Mouse (Mus musculus) intestine, postnatal 0 days (tissue): ENCODE data around the gene Acin1. TPM values are rescaled to one million over a fixed set of nuclear protein-coding genes. Genes with fewer than 3 reads are reported as not detected.
A peak's percentile ranks its signal among the peaks of the same experiment; 100 is the strongest.

Experiments used
- ATAC-seq: fragments of 200-750 bp; cut with Nextera tagmentation; 2 replicates; pipeline ENCODE4 v1.8.0; 2017; ENCODE audit warnings: mild to moderate bottlenecking, moderate TSS enrichment, moderate library complexity
- H3K27ac ChIP-seq: fragments of 300-500 bp; sonication (generic); 2 replicates; pipeline ENCODE4 v1.5.1; 2014; ENCODE audit warnings: mild to moderate bottlenecking, low read depth, low read length, moderate library complexity
- H3K27me3 ChIP-seq: fragments of 300-500 bp; sonication (generic); replicated peaks from 2 replicates; pipeline ENCODE4 v1.6.1; 2014; ENCODE audit warnings: low read length, mixed read lengths; ENCODE audit not compliant: control insufficient read depth, insufficient read depth
- H3K36me3 ChIP-seq: fragments of 300-500 bp; sonication (generic); 2 replicates; pipeline ENCODE4 v1.6.1; 2014; ENCODE audit warnings: mild to moderate bottlenecking, moderate library complexity; ENCODE audit not compliant: control insufficient read depth, insufficient read depth
- H3K4me1 ChIP-seq: fragments of 300-500 bp; sonication (generic); replicated peaks from 2 replicates; pipeline ENCODE4 v1.6.1; 2014; ENCODE audit warnings: antibody characterized with exemption, low read length, mixed read lengths; ENCODE audit not compliant: control insufficient read depth, insufficient read depth
- H3K4me2 ChIP-seq: fragments of 300-500 bp; sonication (generic); replicated peaks from 2 replicates; pipeline ENCODE4 v1.6.1; 2014; ENCODE audit warnings: low read depth, mild to moderate bottlenecking, moderate library complexity
- H3K4me3 ChIP-seq: fragments of 300-500 bp; sonication (generic); 2 replicates; pipeline ENCODE4 v1.5.1; 2014; ENCODE audit warnings: low read depth, low read length
- H3K9ac ChIP-seq: fragments of 300-500 bp; sonication (generic); 2 replicates; pipeline ENCODE4 v1.6.1; 2014; ENCODE audit warnings: mild to moderate bottlenecking, low read depth, low read length
- H3K9me3 ChIP-seq: fragments of 300-500 bp; sonication (generic); 2 replicates; pipeline ENCODE4 v1.6.1; 2016; ENCODE audit warnings: mixed run types; ENCODE audit not compliant: control insufficient read depth
- CTCF ChIP-seq: sonication (generic); IDR thresholded peaks from 2 replicates; pipeline ENCODE4 v1.5.1; 2016; ENCODE audit warnings: low read depth, mild to moderate bottlenecking, control low read depth, antibody characterized with exemption, moderate library complexity
- WGBS: fragments of 180-500 bp; shearing (Covaris S2); extraction: QIAGEN DNeasy Blood & Tissue Kit; methylation state at CpG from one replicate; pipeline ENCODE4 v1.1.7; 2014; 5-methylcytosine and 5-hydroxymethylcytosine counted together
- polyA plus RNA-seq: library from polyadenylated mRNA; unstranded; fragments of >200 nt; fragmentation: Nextera tagmentation; extraction: Ambion mirVana; gene quantifications from 2 replicates; pipeline ENCODE4 v1.2.1, GENCODE M21; 2015

Gene Acin1
- polyA plus RNA-seq, 1 experiment from 2014 or later, result 49.9 TPM

- Histone ChIP-seq H3K36me3 (peaks cover 14% of the 10 kb centered on the region), H3K4me1 (peaks cover 8% of the 10 kb centered on the region; the same call in 1 of the 2 replicates), H3K9ac (no peak overlapping the region), H3K4me3 (no peak overlapping the region), H3K27ac (no peak overlapping the region), H3K4me2 (no peak overlapping the region), H3K27me3 (no peaks in the 10 kb centered on the region), H3K9me3 (no peaks in the 10 kb centered on the region)
- TF ChIP-seq CTCF, result no peak
- WGBS, result 41% methylated on average over 6 of the region's 6 CpGs
- ATAC-seq, result peak; percentile 88
Measured at GRCm38 (mm10) chr14:54695042-54695441, 8.3 kb upstream of the Acin1 start.

- WGBS, result 1% methylated on average over 8 of the region's 8 CpGs
- peaks cover 6% of the 10 kb centered on the region for H3K4me1 ChIP-seq
- peaks cover 27% of the 10 kb centered on the region for H3K36me3 ChIP-seq
- no peak for ATAC-seq
- H3K9ac ChIP-seq, result peak overlapping the region; percentile 71
- peak overlapping the region; percentile 70 for H3K27ac ChIP-seq
- no peaks in the 10 kb centered on the region for H3K9me3 ChIP-seq
- H3K4me2 ChIP-seq, result peak overlapping the region; percentile 66
- H3K4me3 ChIP-seq, result peak overlapping the region; percentile 70
- H3K27me3 ChIP-seq, result no peaks in the 10 kb centered on the region
- TF ChIP-seq CTCF, result no peak
Measured at GRCm38 (mm10) chr14:54687251-54687650, 520 bp upstream of the Acin1 start.

- Histone ChIP-seq H3K9me3 (no peaks in the 10 kb centered on the region), H3K36me3 (peaks cover 33% of the 10 kb centered on the region), H3K4me2 (peak within 1 kb of the TSS; percentile 72), H3K27me3 (no peaks in the 10 kb centered on the region), H3K4me1 (peaks cover 6% of the 10 kb centered on the region), H3K9ac (peak within 1 kb of the TSS; percentile 75), H3K4me3 (peak within 1 kb of the TSS; percentile 70), H3K27ac (peak within 1 kb of the TSS; percentile 92)
- peak; percentile 73 for ATAC-seq
- peak; percentile 61 for TF ChIP-seq CTCF
- WGBS, result under 1% methylated on average over 41 of the region's 41 CpGs
Measured at GRCm38 (mm10) chr14:54686063-54686521, 639 bp downstream of the Acin1 start, which contains the start of gene 1700123O20Rik. Gene 1700123O20Rik (plus strand): TSS chr14:54686216.

GRCm38 (mm10) chr14:54685471-54685870, 1.3 kb downstream of the Acin1 start:
- Histone ChIP-seq H3K9ac (peak overlapping the region; percentile 75), H3K27me3 (no peaks in the 10 kb centered on the region), H3K27ac (no peak overlapping the region), H3K4me3 (peak overlapping the region; percentile 70), H3K9me3 (no peaks in the 10 kb centered on the region), H3K4me1 (peaks cover 6% of the 10 kb centered on the region), H3K4me2 (peak overlapping the region; percentile 72), H3K36me3 (peaks cover 27% of the 10 kb centered on the region)
- no peak for ATAC-seq
- TF ChIP-seq CTCF, result no peak
- 6% methylated on average over 8 of the region's 8 CpGs for WGBS

DNA sequence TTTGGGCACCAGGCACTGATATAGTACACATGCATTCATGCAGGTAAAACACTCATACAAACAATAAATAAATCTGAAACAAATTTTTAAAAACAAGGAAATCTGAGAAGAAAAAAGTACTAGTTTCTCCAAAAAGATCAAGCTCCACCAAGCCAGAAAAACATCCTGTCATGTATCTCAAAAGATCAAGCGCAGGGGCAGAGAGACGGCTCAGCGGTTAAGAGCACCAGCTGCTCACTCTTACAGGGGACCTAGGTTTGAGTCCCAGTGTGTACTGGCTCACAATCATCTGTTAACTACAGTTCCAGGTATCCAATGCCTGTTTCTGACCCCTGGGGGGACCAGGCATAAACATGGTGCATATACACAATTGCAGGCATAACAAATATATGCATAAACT, 4.3 kb downstream of the Acin1 start:
- no peak overlapping the region for H3K4me3 ChIP-seq
- no peaks in the 10 kb centered on the region for H3K4me1 ChIP-seq
- TF ChIP-seq CTCF, result no peak
- H3K36me3 ChIP-seq, result peaks cover 37% of the 10 kb centered on the region
- ATAC-seq, result no peak
- WGBS, result 84% methylated on average over 3 of the region's 3 CpGs
- H3K9me3 ChIP-seq, result no peaks in the 10 kb centered on the region
- no peak overlapping the region for H3K27ac ChIP-seq
- H3K27me3 ChIP-seq, result no peaks in the 10 kb centered on the region
- H3K4me2 ChIP-seq, result no peak overlapping the region
- H3K9ac ChIP-seq, result no peak overlapping the region

GRCm38 (mm10) chr14:54678657-54679304, 8.0 kb downstream of the Acin1 start:
- no peak for ATAC-seq
- Histone ChIP-seq H3K36me3 (peaks cover 66% of the 10 kb centered on the region), H3K27me3 (no peaks in the 10 kb centered on the region), H3K9ac (no peak overlapping the region), H3K27ac (no peak overlapping the region), H3K9me3 (no peaks in the 10 kb centered on the region), H3K4me1 (no peaks in the 10 kb centered on the region), H3K4me3 (no peak overlapping the region), H3K4me2 (no peak overlapping the region)
- TF ChIP-seq CTCF, result no peak
- WGBS, result 67% methylated on average over 16 of the region's 16 CpGs
